Mouse (Mus musculus) induced T-regulatory cell, adult 2 months (primary cell): Measurements from ENCODE around the gene Pygo1.
A peak's percentile ranks its signal among the peaks of the same experiment; 100 is the strongest.

Experiments
- DNase-seq: peaks from one replicate; pipeline ENCODE4 v3.0.0-alpha.2; 2012; ENCODE audit warnings: low read depth

Gene Pygo1

DNA sequence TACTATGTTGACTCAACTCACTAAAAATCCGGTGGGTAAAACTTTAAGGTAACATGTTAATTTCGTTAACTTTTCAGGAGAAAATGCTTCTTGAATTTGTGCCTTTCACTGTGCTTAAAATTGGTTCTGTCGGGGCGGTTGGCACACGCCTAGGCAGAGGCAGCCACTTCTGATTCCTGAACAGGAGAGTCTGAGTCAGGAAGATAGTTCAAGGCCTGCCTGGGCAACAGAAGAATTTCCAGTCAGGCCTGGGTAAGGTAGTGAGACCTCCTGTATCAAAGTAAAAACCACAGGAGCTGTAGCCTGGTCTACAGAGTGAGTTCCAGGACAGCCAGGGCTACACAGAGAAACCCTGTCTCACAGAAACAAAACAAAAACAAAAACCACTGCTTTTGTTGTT lies 67.1 kb downstream of the Pygo1 start:
- no peak for DNase-seq

DNA sequence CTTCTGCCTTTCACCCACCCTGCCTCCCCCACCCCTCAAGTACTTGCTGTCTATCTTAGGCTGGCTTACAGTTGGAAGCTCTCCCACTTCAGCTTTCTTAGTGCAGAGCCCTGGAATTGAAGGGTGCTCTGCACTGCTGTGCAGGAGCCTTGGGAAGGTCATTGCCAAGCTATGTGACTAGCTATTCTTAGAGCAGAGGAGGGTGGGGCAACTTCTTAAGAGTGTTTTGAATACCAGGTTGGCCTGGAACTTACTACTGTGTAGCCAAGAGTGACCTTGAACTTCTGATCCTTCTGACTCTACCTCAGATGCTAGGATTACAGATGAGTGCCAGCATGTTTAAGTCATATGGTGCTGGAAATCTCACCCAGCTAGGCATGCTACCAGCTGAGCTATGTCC lies 70.7 kb downstream of the Pygo1 start:
- no peak for DNase-seq

DNA sequence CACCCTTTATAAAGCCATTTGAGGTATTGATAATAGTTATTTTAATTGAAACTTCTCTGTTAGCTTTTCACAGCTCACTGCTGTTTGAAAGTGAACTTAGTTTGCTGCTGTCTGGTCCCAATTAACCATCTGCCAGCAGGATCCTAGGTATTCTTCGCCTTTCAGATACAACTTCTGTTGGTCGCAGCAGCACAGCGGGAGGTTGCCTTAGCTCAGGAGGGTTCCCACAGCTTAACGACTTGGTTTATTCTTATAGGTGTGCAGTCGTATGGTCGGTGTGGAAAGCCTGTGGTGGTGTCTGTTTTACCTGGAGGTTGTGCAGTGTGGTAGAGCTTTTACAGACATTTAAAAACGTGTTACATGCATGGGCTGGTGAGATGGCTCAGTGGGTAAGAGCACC lies 71.4 kb downstream of the Pygo1 start:
- no peak for DNase-seq

DNA sequence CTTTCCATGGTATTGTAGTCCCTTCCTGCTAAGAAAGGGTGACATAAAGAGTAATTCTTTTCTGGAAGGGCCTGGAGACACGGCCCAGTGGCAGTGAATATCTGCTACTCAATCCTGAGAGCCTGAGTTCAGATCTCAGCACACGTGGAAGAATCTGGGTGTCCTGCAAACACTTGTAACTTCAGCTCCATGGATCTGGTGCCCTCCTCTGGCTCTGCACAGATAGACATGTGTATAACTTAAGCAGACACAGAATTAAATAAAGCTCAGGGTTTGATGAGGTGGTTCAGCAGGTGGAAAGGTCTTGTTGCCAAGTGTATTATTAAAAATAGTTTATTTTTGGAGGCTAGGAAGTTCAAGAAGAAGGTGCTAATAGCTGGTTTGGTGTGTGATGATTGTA lies 75.0 kb downstream of the Pygo1 start:
- DNase-seq, result peak; percentile 22

DNA sequence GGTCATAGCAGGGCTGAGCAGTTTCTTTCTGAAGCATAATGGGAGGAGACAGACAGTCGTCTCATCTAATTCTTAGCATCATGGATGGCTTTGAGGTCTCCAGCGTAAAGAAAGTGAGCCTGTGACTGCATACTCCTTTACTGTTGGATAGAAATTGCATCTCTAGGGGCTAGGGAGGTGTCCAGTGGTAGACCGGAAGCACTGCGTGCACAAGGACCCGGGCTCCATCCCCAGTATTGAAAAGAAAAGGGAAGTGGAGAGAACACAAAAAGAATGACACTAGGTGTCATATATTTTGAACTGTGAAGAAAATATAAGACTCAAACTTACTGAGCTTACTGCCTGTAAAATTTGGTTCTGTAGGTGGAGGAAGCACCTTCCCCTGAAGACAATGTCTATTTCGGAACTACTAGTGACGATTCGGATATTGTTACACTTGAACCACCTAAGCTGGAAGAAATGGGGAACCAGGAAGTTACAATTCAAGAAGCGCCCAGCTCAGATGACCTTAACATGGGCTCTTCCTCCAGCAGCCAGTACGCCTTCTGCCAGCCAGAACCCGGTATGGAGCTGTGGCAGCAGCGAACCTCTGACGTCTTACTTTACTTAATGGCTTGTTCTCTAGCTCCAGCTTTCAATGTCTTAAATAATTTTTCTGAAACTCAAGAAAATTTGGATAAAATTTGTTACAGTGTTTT lies 76.0 kb downstream of the Pygo1 start:
- DNase-seq, result no peak
